Mouse (Mus musculus): ENCODE measurements at regions not wholly inside any gene's neighbourhood (a gene's known extent, or its start where the extent isn't known, plus 50 kb on each side); places are given as distances from the start of the nearest gene placed in this dataset.

DNA sequence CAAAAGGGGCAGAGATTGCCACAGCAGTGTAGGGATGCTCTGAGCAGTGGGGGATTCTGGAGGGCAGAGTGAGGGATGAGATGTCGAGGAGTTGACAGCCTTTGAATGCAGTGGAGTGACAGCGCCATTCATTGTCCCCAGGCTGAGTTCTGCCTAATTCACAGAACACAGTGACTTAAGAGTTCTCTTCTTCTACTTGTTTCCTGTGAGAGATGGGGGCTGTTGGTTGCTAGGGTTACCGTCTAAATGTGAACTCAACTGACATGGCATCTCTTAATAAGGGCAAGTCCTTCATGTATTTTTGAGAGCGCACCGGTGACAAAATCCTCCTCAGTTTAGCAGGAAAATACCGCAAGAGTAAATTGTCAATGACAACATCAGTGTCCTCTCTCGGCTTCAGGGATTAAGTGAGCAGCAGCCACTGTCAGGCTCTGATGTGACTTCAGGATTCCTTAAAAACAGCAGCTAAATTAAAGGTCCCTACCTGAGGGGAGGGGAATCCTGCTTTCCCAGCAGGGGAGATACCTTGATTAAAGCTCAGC is 351.4 kb downstream of the Phf14 start:
- TF ChIP-seq CTCF (IDR thresholded peaks at IDR 0.05; ENCODE audit: low read depth) (no peak), EP300 (optimal IDR thresholded peaks at IDR 0.05) (no peak)
